Mouse (Mus musculus): Measurements from ENCODE around the gene Slc4a3. TPM values are rescaled to one million over a fixed set of nuclear protein-coding genes. Genes with fewer than 3 reads are reported as not detected.

Slc4a3 gene
- total RNA-seq (2021), result 1 to 10 TPM; 4.3 to 5.0 TPM
- long read RNA-seq, experiment 1, partial matches to known transcripts, result 19 of 19 reads
- long read RNA-seq, experiment 1, other reads (novel, unspliced or antisense), result 0 of 19 reads
- long read RNA-seq, experiment 2, partial matches to known transcripts, result 14 of 16 reads
- long read RNA-seq, experiment 2, other reads (novel, unspliced or antisense), result 2 of 16 reads

- DNase-seq, result peak; percentile 65
Observed at GRCm38 (mm10) chr1:75545965-75546956, at the start of gene Slc4a3. Gene Slc4a3, plus strand, starts transcription at chr1:75546266.

- no peak for DNase-seq
Observed at GRCm38 (mm10) chr1:75498897-75499296, 47.2 kb upstream of the Slc4a3 start.

GRCm38 (mm10) chr1:75499441-75499840 lies 46.6 kb upstream of the Slc4a3 start:
- no peak for DNase-seq

GRCm38 (mm10) chr1:75501905-75502304 lies 44.2 kb upstream of the Slc4a3 start:
- no peak for DNase-seq

GRCm38 (mm10) chr1:75502945-75503650 lies 43.0 kb upstream of the Slc4a3 start:
- no peak for DNase-seq

- DNase-seq, result no peak
Observed at GRCm38 (mm10) chr1:75503651-75503980, 42.5 kb upstream of the Slc4a3 start.

- no peak for DNase-seq
Observed at GRCm38 (mm10) chr1:75504256-75505045, 41.6 kb upstream of the Slc4a3 start.

- DNase-seq, result peak; percentile 78
Observed at GRCm38 (mm10) chr1:75505159-75505955, 40.7 kb upstream of the Slc4a3 start.

GRCm38 (mm10) chr1:75505956-75506831 lies 39.9 kb upstream of the Slc4a3 start, which contains the start of gene Obsl1:
Gene Obsl1, minus strand, starts transcription at chr1:75506452.
- peak; percentile 81 for DNase-seq

GRCm38 (mm10) chr1:75507006-75507405 lies 39.1 kb upstream of the Slc4a3 start, which contains the start of gene Inha:
Gene Inha, plus strand, starts transcription at chr1:75507077.
- no peak for DNase-seq

- no peak for DNase-seq
Observed at GRCm38 (mm10) chr1:75509586-75509985, 36.5 kb upstream of the Slc4a3 start.

GRCm38 (mm10) chr1:75510154-75510553 lies 35.9 kb upstream of the Slc4a3 start:
- DNase-seq, result no peak

- no peak for DNase-seq
Observed at GRCm38 (mm10) chr1:75511437-75512210, 34.4 kb upstream of the Slc4a3 start.

GRCm38 (mm10) chr1:75512550-75512949 lies 33.5 kb upstream of the Slc4a3 start:
- DNase-seq, result no peak

GRCm38 (mm10) chr1:75516703-75517380 lies 29.2 kb upstream of the Slc4a3 start:
- no peak for DNase-seq

GRCm38 (mm10) chr1:75517984-75518383 lies 28.1 kb upstream of the Slc4a3 start:
- no peak for DNase-seq

GRCm38 (mm10) chr1:75518427-75518826 lies 27.6 kb upstream of the Slc4a3 start:
- no peak for DNase-seq

- no peak for DNase-seq
Observed at GRCm38 (mm10) chr1:75519576-75519975, 26.5 kb upstream of the Slc4a3 start.
